Mouse (Mus musculus) brain, embryonic 18.5 days (tissue): ENCODE data around the gene Cnst.

Experiments
- DNase-seq: peaks from one replicate; pipeline ENCODE4 v3.0.0-alpha.2; 2012; ENCODE audit warnings: low read depth, low spot score

The Cnst gene

DNA sequence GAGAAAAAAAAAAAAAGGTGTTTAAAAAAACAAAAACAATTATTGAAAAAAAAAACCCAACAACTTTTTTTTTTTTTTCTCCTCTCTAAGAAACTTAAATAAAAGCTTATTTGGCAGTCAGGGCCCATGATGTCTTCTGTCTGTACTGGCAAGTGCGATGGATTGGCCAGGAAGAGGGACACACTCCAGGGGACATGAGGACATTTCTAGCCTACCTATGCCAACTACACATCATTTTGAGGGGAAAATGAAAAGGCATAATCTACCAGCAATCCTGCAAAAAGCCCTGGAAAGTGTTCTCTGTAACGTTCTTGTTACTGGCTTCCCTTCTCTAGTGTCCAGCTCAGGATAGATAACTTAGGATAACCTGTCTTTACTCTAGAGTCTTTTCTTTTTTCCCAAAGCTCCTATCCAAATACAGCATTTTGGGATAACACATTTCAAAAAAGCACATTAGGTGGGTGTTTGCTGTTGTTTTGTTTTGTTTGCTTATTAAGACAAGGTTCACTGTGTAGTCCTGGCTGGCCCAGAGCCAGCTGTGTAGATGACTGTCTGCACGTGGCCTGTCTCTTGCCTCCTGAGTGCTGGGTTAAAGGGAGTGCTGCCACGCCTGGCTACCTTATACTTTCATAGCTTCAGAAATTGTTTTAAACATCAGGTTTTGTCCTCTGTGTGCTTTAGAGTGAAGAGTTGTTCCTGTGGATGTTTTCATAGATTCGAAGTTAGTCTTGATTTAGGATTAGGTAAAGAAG, 7.2 kb downstream of the Cnst start:
- DNase-seq = no peak

GRCm38 (mm10) chr1:179553949-179554347, 7.8 kb downstream of the Cnst start:
- no peak for DNase-seq

- no peak for DNase-seq
Measured at GRCm38 (mm10) chr1:179556921-179557320, 10.8 kb downstream of the Cnst start.

DNA sequence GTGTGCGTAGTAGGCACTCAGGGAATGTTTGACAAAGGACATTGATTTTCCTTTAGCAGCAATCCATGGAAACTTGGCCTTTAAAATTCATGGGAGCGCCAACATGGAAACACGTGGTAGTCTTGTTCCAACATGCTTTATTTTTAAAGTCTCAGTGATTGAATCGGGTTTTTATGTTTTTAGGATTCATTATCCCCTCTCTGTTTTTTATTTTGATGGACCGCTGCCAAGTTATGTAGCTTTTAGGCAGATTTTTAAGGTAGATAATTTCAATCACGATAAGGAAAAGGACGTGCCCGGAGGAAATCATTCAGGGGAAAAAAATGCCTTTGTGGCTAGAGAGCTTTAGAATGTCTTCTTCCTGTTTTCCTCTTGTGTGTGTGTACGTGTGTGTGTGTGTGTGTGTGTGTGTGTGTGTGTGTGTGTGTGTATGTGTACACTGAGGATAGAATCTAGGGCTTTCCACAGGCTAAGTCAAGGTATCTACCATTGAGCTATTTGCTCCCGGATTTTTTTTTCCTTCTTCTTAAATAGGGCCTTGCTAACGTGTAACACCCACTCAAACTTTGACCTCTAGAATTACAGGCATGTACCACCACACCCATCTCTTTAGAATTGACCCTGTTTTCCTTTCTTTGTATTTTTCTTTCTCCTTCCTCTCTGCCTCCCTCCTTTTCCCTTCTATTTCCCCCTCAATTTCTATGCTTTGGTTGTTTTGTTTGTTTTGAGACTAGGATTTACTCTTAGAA, 13.4 kb downstream of the Cnst start:
- DNase-seq = no peak

DNA sequence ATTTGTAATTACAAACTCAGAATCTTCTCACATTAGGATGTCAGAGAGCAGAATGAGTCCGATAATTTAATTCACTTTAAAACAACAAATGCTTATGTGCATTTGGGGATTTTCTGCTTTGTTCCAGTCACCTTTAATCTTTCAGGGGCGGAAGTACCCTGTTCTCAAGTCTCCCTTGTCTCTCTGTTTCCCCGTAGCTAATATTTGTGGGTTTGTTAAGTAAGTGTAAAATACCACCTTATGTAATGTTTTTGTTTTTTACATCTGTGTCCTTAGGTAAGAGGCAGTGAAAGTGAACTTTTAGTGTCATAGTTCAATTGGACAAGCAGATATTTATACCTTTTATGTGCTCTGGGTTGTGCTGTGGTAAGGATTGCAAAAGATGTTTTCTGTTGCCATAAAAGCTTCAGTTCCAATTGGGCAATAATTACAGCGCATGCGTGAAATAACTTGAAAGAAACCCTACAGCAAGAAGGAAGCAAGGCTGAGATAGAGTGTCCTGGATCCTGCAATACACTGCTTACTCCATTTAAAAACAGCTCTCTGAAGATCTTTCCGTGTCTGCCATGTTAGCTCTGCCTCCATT, 14.8 kb downstream of the Cnst start:
- no peak for DNase-seq

- no peak for DNase-seq
Measured at GRCm38 (mm10) chr1:179563211-179563610, 17.0 kb downstream of the Cnst start.

DNA sequence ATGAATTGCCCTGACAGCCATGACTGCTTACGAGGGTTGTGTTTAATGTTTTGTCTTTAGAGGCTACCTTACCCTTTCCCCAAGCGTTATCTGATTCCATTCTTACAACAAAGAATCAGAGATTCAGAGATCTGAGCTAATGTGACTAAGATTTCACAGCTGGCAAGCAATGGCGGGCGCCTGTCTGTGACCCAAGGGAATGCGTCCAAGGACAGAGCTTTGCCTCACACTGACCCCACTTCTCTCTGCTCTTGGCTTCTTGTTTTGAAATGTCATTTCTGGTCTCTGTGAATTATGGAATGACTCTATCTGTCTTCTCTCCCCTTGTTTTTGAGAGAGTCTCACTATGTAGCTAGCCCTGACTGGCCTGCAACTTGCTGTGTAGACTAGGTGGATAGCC, 17.8 kb downstream of the Cnst start:
- no peak for DNase-seq

- DNase-seq = no peak
Measured at GRCm38 (mm10) chr1:179567558-179567957, 21.4 kb downstream of the Cnst start.

GRCm38 (mm10) chr1:179568690-179569398, 22.7 kb downstream of the Cnst start:
- DNase-seq = no peak

GRCm38 (mm10) chr1:179570482-179570881, 24.3 kb downstream of the Cnst start:
- no peak for DNase-seq

- DNase-seq = no peak
Measured at GRCm38 (mm10) chr1:179571686-179572085, 25.5 kb downstream of the Cnst start.

- DNase-seq = no peak
Measured at GRCm38 (mm10) chr1:179573650-179574206, 27.6 kb downstream of the Cnst start.

DNA sequence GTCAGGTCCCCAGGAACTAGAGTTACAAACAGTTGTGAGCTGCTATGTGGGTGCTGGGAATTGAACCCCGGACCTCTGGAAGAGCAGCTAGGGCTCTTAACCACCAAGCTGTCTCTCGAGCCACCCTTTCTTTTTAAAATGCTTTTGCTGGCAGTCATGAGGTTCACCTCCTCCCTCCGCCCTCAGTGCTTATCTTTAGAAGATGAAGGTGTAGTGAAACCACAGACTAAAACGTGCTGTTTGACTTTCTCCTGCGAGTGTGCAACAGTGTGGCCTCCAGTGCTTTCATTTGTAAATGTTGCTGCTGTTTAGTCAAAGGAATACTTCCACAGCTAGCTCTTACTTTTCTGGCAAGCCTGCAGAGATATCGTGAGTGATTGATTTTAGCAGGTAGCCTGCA, 32.5 kb downstream of the Cnst start:
- no peak for DNase-seq

DNA sequence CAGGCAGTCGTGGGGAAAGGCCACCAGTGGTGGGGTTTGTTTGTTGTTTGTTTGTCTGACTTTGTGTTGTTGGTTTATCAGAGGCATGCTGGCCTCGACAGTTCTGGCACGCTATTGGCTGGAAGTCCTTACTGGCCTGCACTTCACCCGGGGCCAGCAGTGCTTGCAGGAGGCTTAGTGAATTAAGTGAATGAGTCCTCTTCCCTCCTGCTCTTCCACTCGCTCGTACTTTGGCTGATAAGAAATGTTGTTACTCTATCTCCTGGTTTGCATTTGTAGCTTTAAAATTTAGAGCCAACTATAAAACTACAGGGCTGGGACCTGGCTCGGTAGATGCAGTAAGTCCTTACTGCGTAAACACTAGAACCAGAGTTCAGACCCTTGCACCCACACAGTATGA, 34.0 kb downstream of the Cnst start:
- no peak for DNase-seq

DNA sequence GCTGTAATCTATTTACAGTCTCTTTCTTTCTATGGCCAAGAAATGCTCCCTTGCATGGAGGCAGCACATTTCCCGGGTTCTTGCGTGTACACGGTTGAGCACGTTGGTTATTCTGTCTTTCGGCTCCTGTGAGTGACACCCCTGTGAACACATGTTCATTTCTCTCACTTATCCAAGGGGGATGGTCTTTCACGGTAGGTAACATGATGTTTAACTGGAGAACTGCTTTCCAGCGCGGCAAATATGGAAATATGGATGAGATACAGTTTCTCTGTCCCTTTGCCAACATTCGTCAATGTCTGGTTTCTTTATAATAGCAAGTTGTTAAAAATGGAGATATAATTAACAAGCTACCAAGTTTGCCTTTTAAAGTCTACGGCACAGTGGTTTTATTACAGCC, 35.3 kb downstream of the Cnst start:
- no peak for DNase-seq

DNA sequence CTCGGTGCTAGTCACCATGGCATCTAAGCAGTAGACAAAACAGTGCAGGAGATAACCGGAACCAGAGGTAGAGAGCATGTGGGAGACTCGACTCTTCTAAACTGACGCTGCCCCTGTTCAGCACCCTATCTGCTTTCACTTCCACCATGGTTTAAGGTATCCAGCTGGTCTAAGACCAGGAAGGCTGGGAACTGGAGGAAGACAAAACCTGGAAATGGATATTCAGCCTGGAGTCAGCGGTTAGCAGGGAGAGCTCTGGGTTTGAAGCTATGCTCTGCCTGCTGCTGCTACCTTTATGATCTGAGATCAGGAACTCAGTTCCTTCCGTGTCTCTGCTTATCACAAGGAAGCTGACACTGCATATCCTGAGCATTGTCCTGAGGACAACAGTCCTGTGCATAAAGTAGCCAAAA, 35.9 kb downstream of the Cnst start:
- DNase-seq = no peak

- no peak for DNase-seq
Measured at GRCm38 (mm10) chr1:179583090-179583489, 36.9 kb downstream of the Cnst start.

GRCm38 (mm10) chr1:179584220-179584619, 38.0 kb downstream of the Cnst start:
- no peak for DNase-seq

GRCm38 (mm10) chr1:179585646-179586045, 39.5 kb downstream of the Cnst start:
- no peak for DNase-seq

DNA sequence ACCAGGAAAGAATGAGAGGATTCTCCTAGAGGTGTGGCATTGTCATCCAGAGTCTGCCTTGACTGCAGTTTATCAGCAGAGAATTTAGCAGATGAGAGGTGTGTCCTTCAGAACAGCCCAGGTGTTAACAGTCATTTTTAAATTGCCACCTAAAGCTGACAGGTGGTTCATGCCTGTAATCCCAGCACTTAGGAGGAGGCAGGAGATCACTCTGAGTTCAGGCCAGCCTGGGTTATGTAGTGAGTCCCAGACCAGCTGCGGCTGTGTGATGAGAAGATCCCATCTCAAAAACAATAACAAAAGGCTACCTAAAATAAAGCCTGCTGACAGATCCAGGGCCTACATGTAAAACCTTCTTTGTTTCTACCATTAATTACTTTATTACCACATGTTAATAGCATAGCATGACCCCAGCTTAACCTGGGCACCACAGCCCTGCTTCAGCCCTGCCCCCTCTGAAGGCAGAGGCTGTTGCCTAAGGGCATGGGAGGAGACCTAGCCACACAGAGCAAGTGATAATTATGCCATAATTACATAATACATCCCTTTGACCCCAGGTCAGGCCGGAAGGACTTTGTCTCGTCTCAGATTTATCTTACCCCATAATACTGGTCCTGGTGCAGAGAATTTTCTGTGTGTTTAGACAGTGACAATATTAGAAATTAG, 40.4 kb downstream of the Cnst start:
- DNase-seq = no peak

DNA sequence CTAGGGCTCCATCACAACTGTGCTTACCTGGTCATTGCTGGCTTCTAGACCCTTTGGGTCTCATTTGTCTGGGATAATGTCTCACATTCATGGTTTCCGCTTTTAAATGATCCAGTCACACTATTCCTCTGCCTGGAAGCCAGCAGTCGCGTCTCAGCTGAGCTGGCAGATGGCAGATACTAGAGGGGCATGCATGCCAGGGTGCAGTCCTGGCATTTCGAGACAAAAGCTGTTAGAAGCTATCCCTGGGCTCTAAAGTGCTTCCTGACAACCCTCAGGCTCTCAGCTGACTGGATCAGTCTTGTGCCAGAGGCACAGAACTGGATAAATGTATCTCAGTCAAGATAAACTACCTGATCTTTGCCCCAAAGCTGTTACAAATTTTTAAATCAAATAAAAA, 42.1 kb downstream of the Cnst start:
- no peak for DNase-seq
